Mouse (Mus musculus) yolk sac, embryonic 10.5 days (tissue): ENCODE measurements around the gene Spdya.
"Not testable (repeated sequence)": the region's sequence is repeated elsewhere in the genome, so short reads cannot be mapped to it uniquely, and the experiment has no call there.

ENCODE experiments used
- DNase-seq: peaks from one replicate; pipeline ENCODE4 v3.0.0-alpha.2; 2017; ENCODE audit warnings: low spot score

Spdya gene

GRCm38 (mm10) chr17:71633350-71633749, 81.5 kb downstream of the Spdya start:
- DNase-seq: no peak

- DNase-seq: no peak
Observed at GRCm38 (mm10) chr17:71636786-71637185, 84.9 kb downstream of the Spdya start.

GRCm38 (mm10) chr17:71637750-71638265, 85.9 kb downstream of the Spdya start:
- DNase-seq: no peak

- DNase-seq: not testable (repeated sequence)
Observed at GRCm38 (mm10) chr17:71639056-71639455, 87.2 kb downstream of the Spdya start.
